16 mouse cellular contexts compared by ENCODE assay signal in the genomic region with DNA sequence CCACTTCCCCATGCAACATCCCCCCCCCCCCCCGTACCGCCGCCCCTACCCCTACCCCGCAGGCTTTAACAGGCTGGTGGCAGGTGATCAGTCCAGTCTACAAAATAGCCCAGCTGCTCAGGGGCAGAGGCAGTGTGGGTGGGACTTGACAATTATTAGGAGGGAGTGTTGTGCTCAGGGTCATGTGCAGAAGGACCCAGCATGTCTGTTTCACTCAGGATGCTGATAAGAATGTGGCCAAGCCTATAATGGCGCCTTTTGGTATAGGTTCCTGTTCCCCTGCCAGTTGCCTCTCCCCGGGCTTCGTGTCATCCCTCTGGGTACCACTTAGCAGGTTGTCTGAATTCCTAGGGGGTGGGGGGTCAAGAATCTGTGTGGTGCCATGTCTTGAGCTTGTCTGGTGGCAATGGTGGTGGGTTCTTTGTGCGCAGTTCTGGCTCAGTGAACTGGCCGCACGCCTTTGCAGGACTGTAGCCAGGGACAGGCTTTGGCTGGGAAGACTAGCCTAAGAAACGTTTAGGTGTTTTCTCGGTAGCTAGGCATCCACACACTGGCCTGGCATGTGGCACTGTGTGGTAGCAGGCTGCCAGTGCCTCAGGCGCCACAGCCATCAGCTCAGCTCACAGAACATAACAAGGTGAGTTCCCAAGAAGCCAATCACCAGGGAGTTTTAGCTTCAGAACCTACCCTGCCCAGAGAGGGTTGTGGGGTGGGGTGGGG.
DNase-seq lines count a peak whose midpoint lies in the region; ATAC-seq and TF ChIP-seq lines count a peak whose summit lies in the region.
"Had no signal": no experiment of that assay in that cellular context is flagged by ENCODE, and none has a peak within 500 bp of the region (broad histone marks: within the 10 kb centered on the region; RNA-seq: fewer than 3 reads in every experiment).

No protein-coding gene starts in this region.

- no peak overlapping the region for H3K9ac ChIP-seq in forebrain, postnatal 0 days
- H3K9ac ChIP-seq in forebrain, embryonic 15.5 days (replicated peaks), result no peak overlapping the region
- H3K9ac ChIP-seq in heart, postnatal 0 days (replicated peaks; ENCODE audit: low read depth, low read length), result no peak overlapping the region
- no peak overlapping the region for H3K9ac ChIP-seq in kidney, embryonic 16.5 days (replicated peaks; ENCODE audit: low read length)
- H3K9ac ChIP-seq: embryonic facial prominence, embryonic 12.5 days; limb, embryonic 13.5 days; neural tube, embryonic 12.5 days had no signal

- H3K9me3 ChIP-seq in forebrain, postnatal 0 days (ENCODE audit: low read length), result no peaks in the 10 kb centered on the region
- H3K9me3 ChIP-seq in forebrain, embryonic 15.5 days, result no peaks in the 10 kb centered on the region
- H3K9me3 ChIP-seq in heart, postnatal 0 days (replicated peaks; ENCODE audit: control insufficient read depth, low read length), result no peaks in the 10 kb centered on the region
- H3K9me3 ChIP-seq in kidney, embryonic 16.5 days (ENCODE audit: low read length), result no peaks in the 10 kb centered on the region
- H3K9me3 ChIP-seq: limb, embryonic 13.5 days; neural tube, embryonic 12.5 days had no signal

- no peak for TF ChIP-seq CTCF in forebrain, postnatal 0 days (IDR thresholded peaks at IDR 0.05; ENCODE audit: low read depth)
- no peak for TF ChIP-seq CTCF in heart, postnatal 0 days (IDR thresholded peaks at IDR 0.05; ENCODE audit: low read depth)

- TF ChIP-seq EP300 in heart, postnatal 0 days (IDR thresholded peaks at IDR 0.05; ENCODE audit: low read depth), result no peak

- H3K4me2 ChIP-seq in forebrain, postnatal 0 days (ENCODE audit: low read depth), result no peak overlapping the region
- H3K4me2 ChIP-seq in forebrain, embryonic 15.5 days (replicated peaks), result no peak overlapping the region
- H3K4me2 ChIP-seq in heart, postnatal 0 days (ENCODE audit: low read depth, low read length), result no peak overlapping the region
- no peak overlapping the region for H3K4me2 ChIP-seq in kidney, embryonic 16.5 days (replicated peaks; ENCODE audit: low read depth, low read length)
- H3K4me2 ChIP-seq: embryonic facial prominence, embryonic 12.5 days; limb, embryonic 13.5 days; neural tube, embryonic 12.5 days had no signal

- no peaks in the 10 kb centered on the region for H3K36me3 ChIP-seq in forebrain, postnatal 0 days (ENCODE audit: insufficient read depth)
- no peaks in the 10 kb centered on the region for H3K36me3 ChIP-seq in forebrain, embryonic 15.5 days
- no peaks in the 10 kb centered on the region for H3K36me3 ChIP-seq in heart, postnatal 0 days (replicated peaks; ENCODE audit: control insufficient read depth, insufficient read depth, low read length)
- H3K36me3 ChIP-seq in kidney, embryonic 16.5 days (ENCODE audit: insufficient read depth, low read length), result no peaks in the 10 kb centered on the region
- H3K36me3 ChIP-seq: embryonic facial prominence, embryonic 12.5 days; limb, embryonic 13.5 days; neural tube, embryonic 12.5 days had no signal

- no peak for ATAC-seq in forebrain, postnatal 0 days
- ATAC-seq in forebrain, embryonic 15.5 days (replicated peaks), result no peak
- peak; percentile 50 for ATAC-seq in heart, postnatal 0 days (ENCODE audit: insufficient read depth, low read depth)
- peak; percentile 42; the same call in 1 of the 2 replicates for ATAC-seq in kidney, embryonic 16.5 days (ENCODE audit: low FRiP score, low TSS enrichment)
- ATAC-seq: inflammation-experienced regulatory T-cells, adult 6 months had no signal

- no peaks in the 10 kb centered on the region for H3K27me3 ChIP-seq in forebrain, postnatal 0 days (ENCODE audit: insufficient read depth, low read length)
- no peaks in the 10 kb centered on the region for H3K27me3 ChIP-seq in forebrain, embryonic 15.5 days
- no peaks in the 10 kb centered on the region for H3K27me3 ChIP-seq in heart, postnatal 0 days (ENCODE audit: control insufficient read depth, insufficient read depth, low read length)
- no peaks in the 10 kb centered on the region for H3K27me3 ChIP-seq in kidney, embryonic 16.5 days (ENCODE audit: insufficient read depth, low read length)
- H3K27me3 ChIP-seq: embryonic facial prominence, embryonic 12.5 days; limb, embryonic 13.5 days; neural tube, embryonic 12.5 days had no signal

- WGBS in forebrain, postnatal 0 days, result 72% methylated on average over 13 of the region's 13 CpGs
- 81% methylated on average over 13 of the region's 13 CpGs for WGBS in forebrain, embryonic 15.5 days
- 54% methylated on average over 13 of the region's 13 CpGs for WGBS in heart, postnatal 0 days
- WGBS in kidney, embryonic 16.5 days, result 76% methylated on average over 12 of the region's 13 CpGs

- no peaks in the 10 kb centered on the region for H3K4me1 ChIP-seq in forebrain, postnatal 0 days (ENCODE audit: insufficient read depth)
- H3K4me1 ChIP-seq in forebrain, embryonic 15.5 days, result no peaks in the 10 kb centered on the region
- H3K4me1 ChIP-seq in heart, postnatal 0 days (ENCODE audit: control insufficient read depth, insufficient read depth), result no peaks in the 10 kb centered on the region
- no peaks in the 10 kb centered on the region for H3K4me1 ChIP-seq in kidney, embryonic 16.5 days (ENCODE audit: insufficient read depth, low read length)
- H3K4me1 ChIP-seq: embryonic facial prominence, embryonic 12.5 days; neural tube, embryonic 12.5 days had no signal

- peak; percentile 8 for DNase-seq in forebrain, postnatal 0 days
- no peak for DNase-seq in heart, postnatal 0 days (ENCODE audit: low spot score)
- DNase-seq in heart, adult 8-10 months (ENCODE audit: low spot score), result no peak
- peak; percentile 27 for DNase-seq in MEL-GATA-1-ER (ENCODE audit: extremely low read depth, low read depth)
- DNase-seq in left cerebral cortex, adult 8-10 months (ENCODE audit: low spot score in 2 of 2), result no peak
- no peak for DNase-seq in urinary bladder, postnatal 10 days (ENCODE audit: low spot score)
- DNase-seq: adrenal gland, postnatal 10 days; cerebellum, adult 11 months; gastrocnemius, postnatal 25 days; lung, postnatal 10 days had no signal

- H3K4me3 ChIP-seq in forebrain, postnatal 0 days (ENCODE audit: low read depth, low read length), result no peak overlapping the region
- no peak overlapping the region for H3K4me3 ChIP-seq in forebrain, embryonic 15.5 days
- H3K4me3 ChIP-seq in heart, postnatal 0 days (ENCODE audit: low read depth, low read length), result no peak overlapping the region
- no peak overlapping the region for H3K4me3 ChIP-seq in kidney, embryonic 16.5 days (ENCODE audit: low read length)
- H3K4me3 ChIP-seq: embryonic facial prominence, embryonic 12.5 days; limb, embryonic 13.5 days; neural tube, embryonic 12.5 days had no signal

- no peak overlapping the region for H3K27ac ChIP-seq in forebrain, postnatal 0 days (ENCODE audit: low read depth, low read length)
- H3K27ac ChIP-seq in forebrain, embryonic 15.5 days (replicated peaks), result no peak overlapping the region
- 0 out of 2 replicates have a peak overlapping the region, but pooled peaks have one; percentile 49 for H3K27ac ChIP-seq in heart, postnatal 0 days (ENCODE audit: low read depth)
- no peak overlapping the region for H3K27ac ChIP-seq in kidney, embryonic 16.5 days (ENCODE audit: low read length)
- H3K27ac ChIP-seq: embryonic facial prominence, embryonic 12.5 days; limb, embryonic 13.5 days; neural tube, embryonic 12.5 days had no signal

Comparison
In these comparisons a context has a peak if more than half of its experiments do, and no peak if none do; other contexts are left out.
1. ATAC-seq: peak in heart, postnatal 0 days (single experiment) and kidney, embryonic 16.5 days (single experiment); none in forebrain, postnatal 0 days (single experiment) and forebrain, embryonic 15.5 days (single experiment).
2. DNase-seq: peak in forebrain, postnatal 0 days (single experiment) and MEL-GATA-1-ER (single experiment); none in heart, postnatal 0 days (single experiment), heart, adult 8-10 months (single experiment), left cerebral cortex, adult 8-10 months (0 of 2) and urinary bladder, postnatal 10 days (single experiment).